Mouse (Mus musculus) granulocyte monocyte progenitor cell, adult 5-6 weeks (primary cell): ENCODE results near the gene Calr3. TPM values are rescaled to one million over a fixed set of nuclear protein-coding genes. Genes with fewer than 3 reads are reported as not detected.

Experiments used
- ATAC-seq: replicated peaks from 2 replicates; pipeline ENCODE4 v1.8.0; 2016; ENCODE audit warnings: mild to moderate bottlenecking, moderate TSS enrichment, inconsistent platforms; ENCODE audit not compliant: poor library complexity, severe bottlenecking
- total RNA-seq, 2 experiments: library from RNA; stranded (forward) in 1 of 2; stranded (reverse) in 1 of 2; fragments of 200-712, 200-1000 nt in 1 of 2; fragments of >200 nt in 1 of 2; fragmentation: Nextera tagmentation in 1 of 2; gene quantifications; 2 replicates each; pipeline ENCODE4 v1.2.3; 2014 to 2017

The Calr3 gene
- total RNA-seq, 2 experiments from 2014 or later, result 0.34 to 4.7 TPM

DNA sequence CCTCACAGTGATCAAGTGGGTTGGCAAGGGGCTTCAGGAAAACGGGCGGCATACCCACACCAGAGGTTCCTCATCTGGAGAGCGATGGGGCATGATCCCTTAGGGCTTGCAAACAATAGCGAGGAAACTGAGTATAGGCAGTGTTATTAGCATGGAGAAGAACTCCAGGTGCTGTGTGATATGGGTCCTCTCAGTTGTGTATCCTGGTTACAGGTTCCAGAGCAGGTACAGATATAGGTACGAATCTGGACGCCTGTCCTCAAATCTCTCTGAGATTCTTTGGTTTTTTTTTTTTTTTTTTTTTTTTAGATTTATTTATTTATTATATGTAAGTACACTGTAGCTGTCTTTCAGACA, 302 bp upstream of the Calr3 start:
- ATAC-seq, result no peak

GRCm38 (mm10) chr8:72438248-72439015, 5.2 kb downstream of the Calr3 start:
- no peak for ATAC-seq

- no peak for ATAC-seq
These were observed 8.7 kb downstream of the Calr3 start for GRCm38 (mm10) chr8:72434952-72435351.

- no peak for ATAC-seq
These were observed 14.0 kb downstream of the Calr3 start for GRCm38 (mm10) chr8:72429676-72430075.

DNA sequence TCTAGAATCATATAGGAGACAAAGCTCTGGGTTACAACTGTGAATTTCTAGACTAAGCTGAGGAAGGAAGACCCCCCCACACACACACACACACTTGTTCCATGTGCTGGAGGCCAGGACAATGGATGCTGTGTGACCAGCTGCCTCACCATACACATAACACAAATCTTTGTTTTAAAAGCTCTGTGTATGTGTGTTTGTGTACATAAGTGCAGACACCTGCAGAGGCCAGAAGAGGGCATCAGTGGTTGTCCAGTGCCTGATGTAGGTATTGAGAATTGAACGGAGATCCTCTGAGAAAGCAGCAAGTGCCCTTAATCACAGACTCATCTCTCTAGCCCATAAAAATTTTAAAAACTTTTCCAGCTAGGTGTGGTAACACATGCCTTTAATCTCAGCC, 20.7 kb downstream of the Calr3 start:
- ATAC-seq, result no peak

- ATAC-seq, result peak; percentile 90
These were observed 22.0 kb downstream of the Calr3 start, which contains the start of gene Eps15l1 for GRCm38 (mm10) chr8:72421362-72422335. Gene Eps15l1, minus strand, starts transcription at chr8:72421460.

- peak; percentile 57 for ATAC-seq
These were observed 22.9 kb downstream of the Calr3 start for GRCm38 (mm10) chr8:72420571-72421361.

GRCm38 (mm10) chr8:72418073-72418472, 25.6 kb downstream of the Calr3 start:
- no peak for ATAC-seq

GRCm38 (mm10) chr8:72415252-72415651, 28.4 kb downstream of the Calr3 start:
- no peak for ATAC-seq

GRCm38 (mm10) chr8:72413839-72414238, 29.8 kb downstream of the Calr3 start:
- no peak for ATAC-seq

DNA sequence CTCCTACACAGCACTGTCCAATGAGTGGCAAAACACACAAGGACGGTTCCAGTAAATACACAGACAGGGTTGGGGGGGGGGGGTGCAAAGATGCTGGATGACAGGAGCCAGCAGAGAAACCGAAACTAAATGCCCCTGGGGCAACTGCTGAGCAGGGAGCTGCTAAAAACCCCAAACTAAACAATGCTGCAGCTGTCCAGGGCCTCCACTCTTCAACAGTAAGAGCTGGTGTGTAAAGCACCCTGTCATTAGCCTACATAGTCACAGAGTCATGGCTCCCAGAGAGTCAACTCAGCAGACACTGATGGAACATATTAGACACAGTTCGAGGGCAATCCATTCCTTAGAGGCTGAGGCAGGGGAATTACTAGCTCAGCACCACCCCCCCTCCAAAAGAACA, 34.2 kb downstream of the Calr3 start:
- ATAC-seq, result peak; percentile 33; the same call in 1 of the 2 replicates

DNA sequence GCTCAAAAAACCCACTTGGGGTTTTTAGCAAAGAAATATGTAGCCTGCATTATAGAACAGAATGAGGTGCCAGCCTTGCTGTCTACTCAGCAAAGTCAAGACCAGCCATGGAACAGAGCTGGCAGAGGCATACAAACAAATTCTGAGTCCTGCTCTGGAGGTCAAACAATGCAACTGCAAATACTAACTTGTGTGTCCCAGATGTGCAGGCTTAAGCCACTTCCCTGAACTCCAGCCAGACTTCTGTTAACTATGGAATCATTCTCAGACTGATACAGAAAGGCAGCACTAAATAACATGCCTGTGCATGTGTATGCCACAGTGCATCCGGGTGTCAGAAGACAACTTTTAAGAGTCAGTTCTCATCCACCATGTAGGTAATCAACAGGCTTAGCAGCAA, 35.8 kb downstream of the Calr3 start:
- ATAC-seq, result no peak

- ATAC-seq, result no peak
These were observed 40.7 kb downstream of the Calr3 start for GRCm38 (mm10) chr8:72402981-72403380.

- ATAC-seq, result no peak
These were observed 42.3 kb downstream of the Calr3 start for GRCm38 (mm10) chr8:72401381-72401780.

DNA sequence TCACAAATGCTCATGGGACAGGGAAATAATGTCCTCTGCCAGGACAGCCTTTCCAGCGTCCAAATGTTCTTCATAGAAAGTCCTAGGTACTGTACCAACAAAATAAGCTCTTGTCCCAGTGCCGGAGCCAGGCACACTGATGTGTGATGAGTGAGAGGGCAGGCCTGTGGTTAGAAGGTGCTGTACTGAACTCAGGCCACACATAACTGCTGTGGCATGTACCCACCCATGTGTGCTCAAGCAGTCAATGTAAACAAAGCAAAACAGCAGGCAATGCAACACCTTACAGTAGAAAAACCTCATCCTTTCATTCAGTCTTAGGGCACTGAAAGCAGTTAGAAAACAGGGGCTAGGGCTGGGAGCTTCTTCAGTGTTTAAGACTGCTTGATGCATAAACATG, 57.9 kb downstream of the Calr3 start:
- ATAC-seq, result no peak

- peak; percentile 37; the same call in 1 of the 2 replicates for ATAC-seq
These were observed 61.3 kb downstream of the Calr3 start for GRCm38 (mm10) chr8:72382395-72382794.

- ATAC-seq, result no peak
These were observed 63.0 kb downstream of the Calr3 start for GRCm38 (mm10) chr8:72380656-72381055.

GRCm38 (mm10) chr8:72376900-72377299, 66.8 kb downstream of the Calr3 start:
- ATAC-seq, result no peak

DNA sequence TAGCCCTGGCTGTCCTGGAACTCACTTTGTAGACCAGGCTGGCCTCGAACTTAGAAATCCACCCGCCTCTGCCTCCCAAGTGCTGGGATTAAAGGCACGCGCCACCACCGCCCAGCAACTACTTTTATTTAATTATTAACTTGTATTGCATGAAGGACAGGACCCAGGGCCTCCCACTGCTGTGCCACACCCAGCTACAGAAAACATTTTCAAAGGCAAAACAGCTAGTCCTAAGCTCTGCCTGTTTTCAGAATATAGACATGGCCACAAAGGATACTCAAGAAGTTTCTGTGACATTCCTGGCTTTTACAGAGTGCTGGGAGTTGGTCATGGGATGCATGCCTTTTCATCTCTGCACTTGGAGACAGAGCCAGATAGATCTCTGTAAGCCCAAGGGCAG, 67.4 kb downstream of the Calr3 start:
- no peak for ATAC-seq

- no peak for ATAC-seq
These were observed 68.5 kb downstream of the Calr3 start for GRCm38 (mm10) chr8:72375161-72375560.
